Comparison of ENCODE assay signal across 9 mouse cellular contexts in the genomic region with DNA sequence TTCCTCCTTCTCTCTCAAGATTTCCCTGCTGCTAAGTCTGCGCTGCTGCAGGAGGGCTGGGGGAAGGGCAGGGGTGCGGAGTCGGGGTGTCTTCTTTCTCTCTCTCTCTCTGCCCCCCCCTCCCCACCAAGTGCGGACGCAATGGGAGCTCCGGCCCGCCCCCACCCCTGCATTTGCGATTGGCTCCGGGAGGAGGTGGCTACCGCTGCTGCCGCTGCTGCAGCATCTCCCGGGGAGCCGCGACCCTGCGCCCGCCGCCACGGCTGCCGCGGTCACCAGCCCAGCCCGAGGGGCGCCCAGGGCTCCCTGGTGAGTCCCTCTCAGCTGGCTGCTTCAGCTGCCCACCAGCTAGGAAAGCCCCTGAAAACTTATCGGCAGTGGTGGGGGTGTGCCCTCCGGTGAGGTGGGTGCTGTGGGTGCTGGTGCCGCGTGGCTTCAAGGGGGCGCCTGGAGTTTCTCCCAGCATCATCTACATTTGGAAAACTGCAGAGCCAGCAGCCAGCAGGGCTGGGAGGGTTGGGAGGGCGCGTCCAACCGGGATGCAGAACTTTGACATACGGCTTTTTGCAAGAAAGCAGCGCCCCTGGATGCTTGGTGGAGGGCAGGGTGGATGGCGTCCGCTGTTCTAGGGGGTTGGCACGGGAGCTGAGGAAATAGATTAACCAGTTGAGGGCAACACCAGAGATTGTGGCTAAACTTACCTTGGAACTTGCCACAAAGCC. TPM values are rescaled to one million over a fixed set of nuclear protein-coding genes. Genes with fewer than 3 reads are reported as not detected.
A peak's percentile ranks its signal among the peaks of the same experiment; 100 is the strongest.
DNase-seq lines count a peak whose midpoint lies in the region; ATAC-seq and TF ChIP-seq lines count a peak whose summit lies in the region.
"Had no signal": no experiment of that assay in that cellular context is flagged by ENCODE, and none has a peak within 500 bp of the region (broad histone marks: within the 10 kb centered on the region; RNA-seq: fewer than 3 reads in every experiment).

No protein-coding gene starts in this region.

- peak overlapping the region; percentile 97 for H3K9ac ChIP-seq in heart, embryonic 11.5 days (ENCODE audit: low read depth, low read length)
- peak overlapping the region; percentile 63 for H3K9ac ChIP-seq in hindbrain, embryonic 11.5 days (ENCODE audit: low read depth, low read length)
- H3K9ac ChIP-seq in midbrain, embryonic 16.5 days (ENCODE audit: low read depth, low read length), result peak overlapping the region; percentile 63

- peaks cover 14% of the 10 kb centered on the region for H3K27me3 ChIP-seq in heart, embryonic 11.5 days (ENCODE audit: control insufficient read depth, insufficient read depth, low read length)
- peaks cover 24% of the 10 kb centered on the region for H3K27me3 ChIP-seq in hindbrain, embryonic 11.5 days (ENCODE audit: control insufficient read depth, insufficient read depth, low read length)
- H3K27me3 ChIP-seq in midbrain, embryonic 16.5 days (ENCODE audit: control insufficient read depth, insufficient read depth, low read depth, low read length), result peaks cover 30% of the 10 kb centered on the region

- peak overlapping the region; percentile 87 for H3K4me2 ChIP-seq in heart, embryonic 11.5 days
- H3K4me2 ChIP-seq in hindbrain, embryonic 11.5 days (replicated peaks; ENCODE audit: low read depth, low read length), result peak overlapping the region; percentile 83
- H3K4me2 ChIP-seq in midbrain, embryonic 16.5 days (ENCODE audit: low read length), result peak overlapping the region; percentile 99

- no peak for DNase-seq in heart, postnatal 14 days
- DNase-seq in hindbrain, embryonic 11.5 days (ENCODE audit: low spot score), result peak; percentile 52
- DNase-seq in ovary, adult 18-20 months (ENCODE audit: low spot score), result no peak
- no peak for DNase-seq in urinary bladder, adult 2 months (ENCODE audit: low spot score)

- no peak for TF ChIP-seq CTCF in cortical plate, adult 2 months (IDR thresholded peaks at IDR 0.05; ENCODE audit: extremely low read depth, insufficient read depth, low read length)

- TF ChIP-seq POLR2A in cortical plate, adult 2 months (IDR thresholded peaks at IDR 0.05; ENCODE audit: extremely low read depth, insufficient read depth, low read length), result no peak

- WGBS in heart, embryonic 11.5 days (ENCODE audit: insufficient replicate concordance), result under 1% methylated on average over 33 of the region's 35 CpGs
- WGBS in hindbrain, embryonic 11.5 days, result 0% methylated on average over 28 of the region's 35 CpGs
- WGBS in midbrain, embryonic 16.5 days, result under 1% methylated on average over 23 of the region's 35 CpGs

- intact Hi-C loops in heart, postnatal 14 days (cut with DNase I), result no loop called here

- H3K36me3 ChIP-seq in heart, embryonic 11.5 days (ENCODE audit: control insufficient read depth, insufficient read depth, low read length), result no peaks in the 10 kb centered on the region
- no peaks in the 10 kb centered on the region for H3K36me3 ChIP-seq in hindbrain, embryonic 11.5 days (ENCODE audit: control insufficient read depth, insufficient read depth, low read length)
- H3K36me3 ChIP-seq in midbrain, embryonic 16.5 days (ENCODE audit: control insufficient read depth, insufficient read depth, low read length), result no peaks in the 10 kb centered on the region

- H3K4me3 ChIP-seq in heart, embryonic 11.5 days (ENCODE audit: low read depth, low read length), result peak overlapping the region; percentile 71
- H3K4me3 ChIP-seq in cortical plate, adult 2 months (ENCODE audit: insufficient read depth, low read length), result peak overlapping the region; percentile 23; the same call in 1 of the 2 replicates
- peak overlapping the region; percentile 45 for H3K4me3 ChIP-seq in hindbrain, embryonic 11.5 days (ENCODE audit: low read depth, low read length)
- peak overlapping the region; percentile 56 for H3K4me3 ChIP-seq in midbrain, embryonic 16.5 days (ENCODE audit: low read depth, low read length)

- peak; percentile 8; the same call in 1 of the 2 replicates for ATAC-seq in heart, embryonic 11.5 days (replicated peaks; ENCODE audit: insufficient number of reproducible peaks, low FRiP score, low TSS enrichment)
- ATAC-seq in hindbrain, embryonic 11.5 days (ENCODE audit: low FRiP score), result peak; percentile 55; the same call in 1 of the 2 replicates
- peak; percentile 43; the same call in 1 of the 2 replicates for ATAC-seq in midbrain, embryonic 16.5 days
- ATAC-seq in megakaryocyte progenitor cell, adult 5-6 weeks (replicated peaks; ENCODE audit: poor library complexity), result no peak

- H3K4me1 ChIP-seq in heart, embryonic 11.5 days (ENCODE audit: control insufficient read depth, insufficient read depth, low read length), result peaks cover 19% of the 10 kb centered on the region
- H3K4me1 ChIP-seq in cortical plate, adult 2 months (ENCODE audit: control insufficient read depth, insufficient read depth, low read length), result no peaks in the 10 kb centered on the region
- 0 out of 2 replicates have a peak, but pooled peaks cover 2% of the 10 kb centered on the region for H3K4me1 ChIP-seq in hindbrain, embryonic 11.5 days (replicated peaks; ENCODE audit: control insufficient read depth, insufficient read depth, low read length)
- H3K4me1 ChIP-seq in midbrain, embryonic 16.5 days (ENCODE audit: control insufficient read depth, insufficient read depth, low read length), result peaks cover 9% of the 10 kb centered on the region

- H3K9me3 ChIP-seq in heart, embryonic 11.5 days (replicated peaks; ENCODE audit: control insufficient read depth, low read length), result no peaks in the 10 kb centered on the region
- H3K9me3 ChIP-seq in hindbrain, embryonic 11.5 days (ENCODE audit: control insufficient read depth, low read length), result no peaks in the 10 kb centered on the region
- no peaks in the 10 kb centered on the region for H3K9me3 ChIP-seq in midbrain, embryonic 16.5 days (replicated peaks; ENCODE audit: control insufficient read depth, low read length, poor library complexity, severe bottlenecking)

- H3K27ac ChIP-seq in heart, embryonic 11.5 days (ENCODE audit: low read depth, low read length), result peak overlapping the region; percentile 98
- no peak overlapping the region for H3K27ac ChIP-seq in cortical plate, adult 2 months (ENCODE audit: insufficient read depth, low read length)
- H3K27ac ChIP-seq in hindbrain, embryonic 11.5 days (ENCODE audit: low read depth, low read length), result no peak overlapping the region
- no peak overlapping the region for H3K27ac ChIP-seq in midbrain, embryonic 16.5 days (ENCODE audit: low read length)

RNA-seq across cellular contexts. Expression of gene Gata5, which starts 51.6 kb away (rescaled TPM):
- 25.7 and 28.0 TPM in 2 replicates for polyA plus RNA-seq in heart, embryonic 11.5 days (2014; fragmentation: Nextera tagmentation; extraction: Ambion mirVana)
- 1 to 10 TPM; 1.0 to 1.2 TPM for total RNA-seq in heart, postnatal 14 days (2021)
- not detected in 2 replicates for polyA plus RNA-seq in cortical plate, adult 2 months (2012; rRNA removed)
- not detected in 2 replicates for polyA plus RNA-seq in hindbrain, embryonic 11.5 days (2014; fragmentation: Nextera tagmentation; extraction: Ambion mirVana)
- polyA plus RNA-seq in midbrain, embryonic 16.5 days (2015; fragmentation: Nextera tagmentation; extraction: Ambion mirVana), result not detected in 2 replicates
- 23.2 and 32.9 TPM in 2 replicates for polyA plus RNA-seq in urinary bladder, adult 2 months (2012; rRNA removed)
- total RNA-seq in megakaryocyte progenitor cell, adult 5-6 weeks (2015), result not detected in 2 replicates
- not detected in 2 replicates for total RNA-seq in megakaryocyte progenitor cell, adult 5-6 weeks (2017)
- polyA plus RNA-seq: C2C12 had no signal

Comparison
In these comparisons a context has a peak if more than half of its experiments do, and no peak if none do; other contexts are left out.
1. RNA of gene Gata5, which starts 51.6 kb away (polyA plus RNA-seq): 25.7 to 28.0 TPM in heart, embryonic 11.5 days and 23.2 to 32.9 TPM in urinary bladder, adult 2 months; not detected in cortical plate, adult 2 months, not detected in hindbrain, embryonic 11.5 days and not detected in midbrain, embryonic 16.5 days; every median in the first group is over 10 times any median in the second.
2. Peak in every context shown above with its lines, with median percentiles within 50 percentile points of each other: H3K4me2 ChIP-seq, H3K4me3 ChIP-seq and H3K9ac ChIP-seq.